Mouse (Mus musculus): Measurements from ENCODE around the gene Xxylt1. TPM values are rescaled to one million over a fixed set of nuclear protein-coding genes. Genes with fewer than 3 reads are reported as not detected.
A peak's percentile ranks its signal among the peaks of the same experiment; 100 is the strongest.

The Xxylt1 gene
- polyA plus RNA-seq, 1 experiment: 2.7 TPM

GRCm38 (mm10) chr16:31029739-31030485 is 51.3 kb downstream of the Xxylt1 start:
- Histone ChIP-seq H3K4me3 (replicated peaks; ENCODE audit: control insufficient read depth, low read depth, low read length) (no peak overlapping the region), H3K4me1 (ENCODE audit: control insufficient read depth, insufficient read depth, low read length) (peaks cover 7% of the 10 kb centered on the region), H3K27ac (ENCODE audit: control insufficient read depth, insufficient read depth, low read depth, low read length, poor library complexity) (no peak overlapping the region)
- TF ChIP-seq CTCF (IDR thresholded peaks at IDR 0.05; ENCODE audit: control insufficient read depth, insufficient read depth, low read length) (no peak), POLR2A (IDR thresholded peaks at IDR 0.05; ENCODE audit: borderline replicate concordance, control insufficient read depth, low read depth, low read length) (no peak)
- WGBS: 54% methylated on average over 11 of the region's 11 CpGs

GRCm38 (mm10) chr16:31027675-31028074 is 53.6 kb downstream of the Xxylt1 start:
- H3K4me1 ChIP-seq (ENCODE audit: control insufficient read depth, insufficient read depth, low read length): peaks cover 12% of the 10 kb centered on the region
- H3K27ac ChIP-seq (ENCODE audit: control insufficient read depth, insufficient read depth, low read depth, low read length, poor library complexity): no peak overlapping the region
- no peak overlapping the region for H3K4me3 ChIP-seq (replicated peaks; ENCODE audit: control insufficient read depth, low read depth, low read length)
- TF ChIP-seq POLR2A (IDR thresholded peaks at IDR 0.05; ENCODE audit: borderline replicate concordance, control insufficient read depth, low read depth, low read length): no peak
- TF ChIP-seq CTCF (IDR thresholded peaks at IDR 0.05; ENCODE audit: control insufficient read depth, insufficient read depth, low read length): no peak

- 86% methylated on average over 7 of the region's 7 CpGs for WGBS
- TF ChIP-seq CTCF (IDR thresholded peaks at IDR 0.05; ENCODE audit: control insufficient read depth, insufficient read depth, low read length) (no peak), POLR2A (IDR thresholded peaks at IDR 0.05; ENCODE audit: borderline replicate concordance, control insufficient read depth, low read depth, low read length) (no peak)
- peaks cover 23% of the 10 kb centered on the region for H3K4me1 ChIP-seq (ENCODE audit: control insufficient read depth, insufficient read depth, low read length)
- H3K27ac ChIP-seq (ENCODE audit: control insufficient read depth, insufficient read depth, low read depth, low read length, poor library complexity): no peak overlapping the region
- H3K4me3 ChIP-seq (replicated peaks; ENCODE audit: control insufficient read depth, low read depth, low read length): no peak overlapping the region
Observed at GRCm38 (mm10) chr16:31025516-31025915, 55.7 kb downstream of the Xxylt1 start.

GRCm38 (mm10) chr16:31024997-31025396 is 56.2 kb downstream of the Xxylt1 start:
- H3K4me1 ChIP-seq (ENCODE audit: control insufficient read depth, insufficient read depth, low read length): peaks cover 23% of the 10 kb centered on the region
- whole genome bisulfite sequencing: 12% methylated on average over 4 of the region's 4 CpGs
- no peak overlapping the region; the same call in 1 of the 2 replicates for H3K27ac ChIP-seq (ENCODE audit: control insufficient read depth, insufficient read depth, low read depth, low read length, poor library complexity)
- no peak overlapping the region for H3K4me3 ChIP-seq (replicated peaks; ENCODE audit: control insufficient read depth, low read depth, low read length)
- no peak for TF ChIP-seq POLR2A (IDR thresholded peaks at IDR 0.05; ENCODE audit: borderline replicate concordance, control insufficient read depth, low read depth, low read length)
- TF ChIP-seq CTCF (IDR thresholded peaks at IDR 0.05; ENCODE audit: control insufficient read depth, insufficient read depth, low read length): no peak

GRCm38 (mm10) chr16:31024221-31024620 is 57.0 kb downstream of the Xxylt1 start:
- H3K4me3 ChIP-seq (replicated peaks; ENCODE audit: control insufficient read depth, low read depth, low read length): no peak overlapping the region
- no peak overlapping the region for H3K27ac ChIP-seq (ENCODE audit: control insufficient read depth, insufficient read depth, low read depth, low read length, poor library complexity)
- TF ChIP-seq CTCF (IDR thresholded peaks at IDR 0.05; ENCODE audit: control insufficient read depth, insufficient read depth, low read length) (no peak), POLR2A (IDR thresholded peaks at IDR 0.05; ENCODE audit: borderline replicate concordance, control insufficient read depth, low read depth, low read length) (no peak)
- 24% methylated on average over 7 of the region's 7 CpGs for WGBS
- H3K4me1 ChIP-seq (ENCODE audit: control insufficient read depth, insufficient read depth, low read length): peaks cover 22% of the 10 kb centered on the region

- H3K4me1 ChIP-seq (ENCODE audit: control insufficient read depth, insufficient read depth, low read length): peaks cover 18% of the 10 kb centered on the region
- WGBS: 76% methylated on average over 8 of the region's 8 CpGs
- H3K27ac ChIP-seq (ENCODE audit: control insufficient read depth, insufficient read depth, low read depth, low read length, poor library complexity): no peak overlapping the region
- no peak overlapping the region for H3K4me3 ChIP-seq (replicated peaks; ENCODE audit: control insufficient read depth, low read depth, low read length)
- TF ChIP-seq POLR2A (IDR thresholded peaks at IDR 0.05; ENCODE audit: borderline replicate concordance, control insufficient read depth, low read depth, low read length) (no peak), CTCF (IDR thresholded peaks at IDR 0.05; ENCODE audit: control insufficient read depth, insufficient read depth, low read length) (no peak)
Observed at GRCm38 (mm10) chr16:31023803-31024202, 57.4 kb downstream of the Xxylt1 start.

- Histone ChIP-seq H3K27ac (ENCODE audit: control insufficient read depth, insufficient read depth, low read depth, low read length, poor library complexity) (0 out of 2 replicates have a peak overlapping the region, but pooled peaks have one; percentile 19), H3K4me1 (ENCODE audit: control insufficient read depth, insufficient read depth, low read length) (peaks cover 17% of the 10 kb centered on the region), H3K4me3 (replicated peaks; ENCODE audit: control insufficient read depth, low read depth, low read length) (no peak overlapping the region)
- WGBS: 15% methylated on average over 5 of the region's 5 CpGs
- TF ChIP-seq POLR2A (IDR thresholded peaks at IDR 0.05; ENCODE audit: borderline replicate concordance, control insufficient read depth, low read depth, low read length) (no peak), CTCF (IDR thresholded peaks at IDR 0.05; ENCODE audit: control insufficient read depth, insufficient read depth, low read length) (no peak)
Observed at GRCm38 (mm10) chr16:31022287-31022686, 58.9 kb downstream of the Xxylt1 start.

GRCm38 (mm10) chr16:31019514-31019913 is 61.7 kb downstream of the Xxylt1 start:
- WGBS: 84% methylated on average over 3 of the region's 3 CpGs
- Histone ChIP-seq H3K4me1 (ENCODE audit: control insufficient read depth, insufficient read depth, low read length) (peaks cover 13% of the 10 kb centered on the region), H3K4me3 (replicated peaks; ENCODE audit: control insufficient read depth, low read depth, low read length) (no peak overlapping the region), H3K27ac (ENCODE audit: control insufficient read depth, insufficient read depth, low read depth, low read length, poor library complexity) (no peak overlapping the region)
- TF ChIP-seq CTCF (IDR thresholded peaks at IDR 0.05; ENCODE audit: control insufficient read depth, insufficient read depth, low read length) (no peak), POLR2A (IDR thresholded peaks at IDR 0.05; ENCODE audit: borderline replicate concordance, control insufficient read depth, low read depth, low read length) (no peak)
